Mouse (Mus musculus): ENCODE data around the gene Cacna1d. TPM values are rescaled to one million over a fixed set of nuclear protein-coding genes. Genes with fewer than 3 reads are reported as not detected.

Cacna1d gene
- 9.5 TPM in 2 replicates for polyA plus RNA-seq (2015; fragmentation: Nextera tagmentation; extraction: Ambion mirVana)

DNA sequence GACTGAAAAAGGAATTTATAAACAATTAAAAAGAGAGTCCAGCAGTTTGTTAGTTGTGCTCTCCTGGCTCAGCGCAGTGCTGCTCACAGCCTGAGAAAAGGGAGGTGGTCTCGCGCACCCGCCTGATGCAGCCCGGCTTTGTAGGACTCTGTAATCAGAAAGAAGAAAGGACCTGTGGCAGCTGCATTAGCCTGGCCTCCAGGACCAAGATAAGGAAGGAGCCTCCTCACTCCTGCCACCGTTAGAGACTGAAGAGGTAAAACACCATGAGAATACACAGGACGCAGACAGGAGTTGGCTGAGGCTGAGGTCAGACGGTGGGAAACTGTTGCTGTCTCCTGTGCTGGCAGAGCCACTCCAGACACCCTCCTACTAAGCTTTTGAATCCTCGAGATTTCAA, at the start of gene Cacna1d:
Cacna1d (minus strand) TSS at position 114 of the 400 bp plus-strand sequence.
- Histone ChIP-seq H3K4me1 (ENCODE audit: control insufficient read depth, insufficient read depth, low read depth, low read length) (no peaks in the 10 kb centered on the region), H3K9ac (ENCODE audit: low read depth, low read length) (no peak within 1 kb of the TSS), H3K27me3 (replicated peaks; ENCODE audit: control insufficient read depth, insufficient read depth, low read length) (no peaks in the 10 kb centered on the region), H3K4me2 (ENCODE audit: low read length) (no peak within 1 kb of the TSS), H3K4me3 (ENCODE audit: low read length) (no peak within 1 kb of the TSS), H3K27ac (ENCODE audit: low read depth, low read length) (no peak within 1 kb of the TSS), H3K9me3 (ENCODE audit: control insufficient read depth, low read length) (no peaks in the 10 kb centered on the region), H3K36me3 (ENCODE audit: control insufficient read depth, insufficient read depth, low read length) (peaks cover 14% of the 10 kb centered on the region)
- ATAC-seq, result no peak
- 91% methylated on average over 9 of the region's 9 CpGs for WGBS

DNA sequence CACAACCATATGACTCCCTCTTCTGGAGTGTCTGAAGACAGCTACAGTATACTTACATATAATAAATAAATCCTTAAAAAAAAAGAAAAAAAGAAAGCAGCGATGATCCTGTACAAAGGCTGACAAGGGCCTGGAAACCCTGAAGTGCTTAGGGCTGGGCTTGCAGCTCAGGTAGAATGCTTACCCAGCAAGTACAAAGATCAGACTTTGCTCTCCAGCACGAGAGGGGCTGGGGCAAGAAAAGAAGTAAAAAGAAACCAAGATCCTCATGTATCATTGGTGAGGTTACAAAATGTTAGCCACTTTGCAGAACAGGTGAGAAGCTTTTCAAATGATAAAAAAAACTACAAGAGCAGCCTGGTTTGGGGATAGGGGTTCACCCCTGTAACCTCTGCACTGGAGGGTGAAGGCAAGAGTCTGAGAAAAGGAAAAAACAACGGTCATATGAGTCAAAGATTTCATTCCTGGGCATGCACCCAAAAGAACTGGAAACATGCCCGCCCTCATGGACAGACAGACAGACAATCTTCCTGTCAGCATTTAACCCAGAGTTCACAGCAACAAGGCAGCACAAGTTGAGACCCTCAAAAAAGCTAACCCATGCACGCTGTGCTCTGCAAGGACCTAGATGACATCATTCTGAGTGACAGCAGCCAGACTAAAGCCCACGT, 42.7 kb upstream of the Cacna1d start:
- Histone ChIP-seq H3K36me3 (ENCODE audit: control insufficient read depth, insufficient read depth, low read length) (peaks cover 2% of the 10 kb centered on the region; the same call in 1 of the 2 replicates), H3K4me2 (ENCODE audit: low read length) (no peak overlapping the region), H3K4me3 (ENCODE audit: low read length) (no peak overlapping the region), H3K4me1 (ENCODE audit: control insufficient read depth, insufficient read depth, low read depth, low read length) (no peaks in the 10 kb centered on the region), H3K9ac (ENCODE audit: low read depth, low read length) (no peak overlapping the region), H3K9me3 (ENCODE audit: control insufficient read depth, low read length) (no peaks in the 10 kb centered on the region), H3K27ac (ENCODE audit: low read depth, low read length) (no peak overlapping the region), H3K27me3 (replicated peaks; ENCODE audit: control insufficient read depth, insufficient read depth, low read length) (no peaks in the 10 kb centered on the region)
- 80% methylated on average over 6 of the region's 6 CpGs for WGBS
- no peak for ATAC-seq

DNA sequence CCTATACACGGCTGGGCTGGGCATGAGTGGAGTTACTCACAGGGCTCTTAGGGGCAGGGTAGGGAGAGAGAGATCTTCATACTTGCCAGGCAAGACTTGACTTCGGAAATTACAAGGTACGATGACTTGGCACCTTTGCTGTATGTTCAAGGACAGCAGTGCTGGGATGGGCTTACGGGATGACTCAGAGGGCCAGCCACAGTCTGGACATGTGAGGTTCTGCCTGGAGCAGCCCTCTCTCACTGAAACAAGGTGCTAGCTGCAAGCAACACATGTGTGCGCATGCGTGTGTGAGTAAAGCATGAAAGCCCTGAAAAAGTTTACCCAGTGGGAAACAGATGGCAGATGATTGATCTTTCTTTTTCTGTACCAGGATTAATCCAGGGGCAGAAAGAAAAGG, 40.6 kb upstream of the Cacna1d start:
- no peak overlapping the region for H3K4me2 ChIP-seq (ENCODE audit: low read length)

DNA sequence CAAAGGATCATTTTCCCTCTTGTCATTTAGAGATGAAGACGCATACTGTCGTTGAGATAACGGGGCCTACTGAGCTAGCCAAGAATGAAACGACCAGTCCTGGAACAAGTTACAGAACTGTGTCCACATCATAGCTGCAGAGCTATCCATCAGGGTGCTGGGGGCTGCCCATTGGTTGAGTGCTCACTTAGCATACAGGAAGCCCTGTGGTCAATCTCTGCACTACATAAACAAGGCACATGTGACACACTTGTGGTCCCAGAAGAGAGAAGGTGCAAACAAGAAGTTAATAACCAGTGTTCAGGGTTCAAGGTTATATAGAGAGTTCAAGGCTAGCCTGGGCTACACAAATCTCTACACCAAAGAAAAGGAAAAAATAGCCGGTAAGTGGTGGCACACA, 40.2 kb upstream of the Cacna1d start:
- 70% methylated on average over 5 of the region's 5 CpGs for WGBS
- Histone ChIP-seq H3K4me2 (ENCODE audit: low read length) (no peak overlapping the region), H3K9ac (ENCODE audit: low read depth, low read length) (no peak overlapping the region), H3K27ac (ENCODE audit: low read depth, low read length) (no peak overlapping the region), H3K4me1 (ENCODE audit: control insufficient read depth, insufficient read depth, low read depth, low read length) (no peaks in the 10 kb centered on the region), H3K9me3 (ENCODE audit: control insufficient read depth, low read length) (no peaks in the 10 kb centered on the region), H3K27me3 (replicated peaks; ENCODE audit: control insufficient read depth, insufficient read depth, low read length) (no peaks in the 10 kb centered on the region), H3K36me3 (ENCODE audit: control insufficient read depth, insufficient read depth, low read length) (peaks cover 7% of the 10 kb centered on the region), H3K4me3 (ENCODE audit: low read length) (no peak overlapping the region)
- ATAC-seq, result no peak

More for the DNA sequence above, 40.6 kb upstream of the Cacna1d start:
- Histone ChIP-seq H3K36me3 (ENCODE audit: control insufficient read depth, insufficient read depth, low read length) (peaks cover 7% of the 10 kb centered on the region), H3K4me1 (ENCODE audit: control insufficient read depth, insufficient read depth, low read depth, low read length) (no peaks in the 10 kb centered on the region), H3K27ac (ENCODE audit: low read depth, low read length) (no peak overlapping the region), H3K27me3 (replicated peaks; ENCODE audit: control insufficient read depth, insufficient read depth, low read length) (no peaks in the 10 kb centered on the region), H3K4me3 (ENCODE audit: low read length) (no peak overlapping the region), H3K9me3 (ENCODE audit: control insufficient read depth, low read length) (no peaks in the 10 kb centered on the region), H3K9ac (ENCODE audit: low read depth, low read length) (no peak overlapping the region)
- no peak for ATAC-seq
- 95% methylated on average over 6 of the region's 6 CpGs for WGBS

DNA sequence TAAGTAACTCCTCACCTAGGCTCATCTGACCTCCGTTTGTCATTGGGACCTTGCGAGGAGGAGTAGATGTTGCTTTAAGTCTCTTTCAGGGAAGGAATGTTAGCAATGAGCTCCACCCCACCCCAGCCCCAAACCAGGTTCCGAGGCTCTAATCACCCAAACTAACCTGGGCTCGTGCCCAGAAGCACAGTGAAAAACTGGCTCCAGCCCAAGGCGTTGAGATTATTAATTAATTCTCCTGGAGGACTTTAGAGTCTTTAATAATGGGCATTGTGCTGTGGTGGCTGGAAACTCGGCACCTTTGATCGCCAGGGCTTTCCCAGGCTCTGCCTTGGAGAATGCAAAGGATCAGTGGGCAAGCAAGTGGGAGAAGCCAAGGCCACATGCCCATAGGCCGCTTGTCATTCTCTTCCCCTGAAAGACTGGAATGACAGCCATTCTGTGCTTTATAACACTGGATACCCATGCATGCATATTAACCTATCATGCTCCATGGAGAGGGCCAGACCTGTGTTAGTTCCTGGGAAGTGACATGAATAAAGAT, 39.5 kb upstream of the Cacna1d start:
- no peak for ATAC-seq
- Histone ChIP-seq H3K4me2 (ENCODE audit: low read length) (no peak overlapping the region), H3K4me1 (ENCODE audit: control insufficient read depth, insufficient read depth, low read depth, low read length) (no peaks in the 10 kb centered on the region), H3K36me3 (ENCODE audit: control insufficient read depth, insufficient read depth, low read length) (peaks cover 9% of the 10 kb centered on the region), H3K9ac (ENCODE audit: low read depth, low read length) (no peak overlapping the region), H3K9me3 (ENCODE audit: control insufficient read depth, low read length) (no peaks in the 10 kb centered on the region), H3K27me3 (replicated peaks; ENCODE audit: control insufficient read depth, insufficient read depth, low read length) (no peaks in the 10 kb centered on the region), H3K27ac (ENCODE audit: low read depth, low read length) (no peak overlapping the region), H3K4me3 (ENCODE audit: low read length) (no peak overlapping the region)
- 55% methylated on average over 8 of the region's 8 CpGs for WGBS

DNA sequence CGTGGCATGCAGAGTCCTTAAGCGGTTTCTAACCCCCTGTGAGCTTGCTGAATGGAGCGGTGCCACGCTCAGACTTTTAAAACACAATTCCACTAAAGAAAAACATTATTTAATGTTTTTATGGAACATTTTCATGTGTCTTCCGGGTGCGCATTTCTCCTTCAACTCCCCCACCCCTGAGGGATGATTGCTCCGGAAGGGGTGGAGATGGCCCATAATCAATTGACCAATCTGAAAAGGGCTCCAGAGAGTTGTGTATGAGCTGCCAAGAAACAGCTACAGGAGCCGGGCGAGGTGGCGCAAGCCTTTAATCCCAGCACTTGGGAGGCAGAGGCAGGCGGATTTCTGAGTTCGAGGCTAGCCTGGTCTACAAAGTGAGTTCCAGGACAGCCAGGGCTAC, 38.2 kb upstream of the Cacna1d start:
- H3K27ac ChIP-seq (ENCODE audit: low read depth, low read length), result no peak overlapping the region
- no peaks in the 10 kb centered on the region for H3K9me3 ChIP-seq (ENCODE audit: control insufficient read depth, low read length)
- H3K4me2 ChIP-seq (ENCODE audit: low read length), result no peak overlapping the region
- WGBS, result 91% methylated on average over 12 of the region's 12 CpGs
- H3K36me3 ChIP-seq (ENCODE audit: control insufficient read depth, insufficient read depth, low read length), result peaks cover 15% of the 10 kb centered on the region
- no peak for ATAC-seq
- no peaks in the 10 kb centered on the region for H3K27me3 ChIP-seq (replicated peaks; ENCODE audit: control insufficient read depth, insufficient read depth, low read length)
- H3K4me3 ChIP-seq (ENCODE audit: low read length), result no peak overlapping the region
- no peaks in the 10 kb centered on the region for H3K4me1 ChIP-seq (ENCODE audit: control insufficient read depth, insufficient read depth, low read depth, low read length)
- no peak overlapping the region for H3K9ac ChIP-seq (ENCODE audit: low read depth, low read length)

DNA sequence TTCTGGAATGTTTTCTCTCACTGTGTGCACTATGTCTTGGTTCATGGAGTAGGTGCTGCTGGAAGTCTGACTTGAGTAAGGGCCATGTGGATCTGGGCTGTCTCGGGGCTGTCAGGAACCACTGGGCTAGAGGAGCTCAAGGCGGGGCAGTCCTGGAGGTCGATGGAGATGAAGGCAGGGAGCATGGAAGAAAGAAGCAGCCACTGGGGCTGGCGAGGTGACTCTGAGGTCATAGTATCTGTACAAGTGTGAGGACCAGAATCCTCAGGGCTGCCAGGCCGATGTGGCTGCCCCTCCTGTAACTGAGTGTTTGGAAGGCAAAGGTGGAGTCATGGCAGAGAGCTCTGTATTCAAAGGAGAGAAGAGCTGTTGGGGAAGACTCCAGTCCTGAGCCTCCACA, 37.7 kb upstream of the Cacna1d start:
- Histone ChIP-seq H3K27me3 (replicated peaks; ENCODE audit: control insufficient read depth, insufficient read depth, low read length) (no peaks in the 10 kb centered on the region), H3K9ac (ENCODE audit: low read depth, low read length) (no peak overlapping the region), H3K36me3 (ENCODE audit: control insufficient read depth, insufficient read depth, low read length) (peaks cover 15% of the 10 kb centered on the region), H3K27ac (ENCODE audit: low read depth, low read length) (no peak overlapping the region; the same call in 1 of the 2 replicates), H3K4me1 (ENCODE audit: control insufficient read depth, insufficient read depth, low read depth, low read length) (no peaks in the 10 kb centered on the region), H3K4me3 (ENCODE audit: low read length) (no peak overlapping the region), H3K9me3 (ENCODE audit: control insufficient read depth, low read length) (no peaks in the 10 kb centered on the region), H3K4me2 (ENCODE audit: low read length) (no peak overlapping the region)
- 84% methylated on average over 5 of the region's 5 CpGs for WGBS
- no peak for ATAC-seq

DNA sequence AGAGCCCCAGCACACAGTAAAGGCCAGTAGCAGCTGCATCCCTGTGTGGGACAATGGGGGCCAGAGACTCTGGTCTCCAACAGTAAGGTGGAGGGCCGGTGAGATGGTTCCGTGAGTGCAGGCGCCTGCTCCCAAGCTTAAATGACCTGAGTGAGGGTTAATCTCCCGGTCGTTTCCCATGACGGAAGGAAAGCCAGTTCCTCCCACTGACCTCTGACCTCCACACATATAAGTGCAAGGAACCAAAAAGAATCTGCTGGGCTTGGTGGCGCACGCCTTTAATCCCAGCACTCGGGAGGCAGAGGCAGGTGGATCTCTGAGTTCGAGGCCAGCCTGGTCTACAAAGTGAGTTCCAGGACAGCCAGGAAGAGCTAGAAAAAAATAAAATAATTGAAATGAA, 37.1 kb upstream of the Cacna1d start:
- H3K4me1 ChIP-seq (ENCODE audit: control insufficient read depth, insufficient read depth, low read depth, low read length), result no peaks in the 10 kb centered on the region
- H3K9me3 ChIP-seq (ENCODE audit: control insufficient read depth, low read length), result no peaks in the 10 kb centered on the region
- no peak overlapping the region for H3K4me2 ChIP-seq (ENCODE audit: low read length)
- no peak for ATAC-seq
- no peak overlapping the region for H3K4me3 ChIP-seq (ENCODE audit: low read length)
- no peak overlapping the region for H3K27ac ChIP-seq (ENCODE audit: low read depth, low read length)
- H3K27me3 ChIP-seq (replicated peaks; ENCODE audit: control insufficient read depth, insufficient read depth, low read length), result no peaks in the 10 kb centered on the region
- H3K36me3 ChIP-seq (ENCODE audit: control insufficient read depth, insufficient read depth, low read length), result peaks cover 15% of the 10 kb centered on the region
- 89% methylated on average over 10 of the region's 10 CpGs for WGBS
- no peak overlapping the region for H3K9ac ChIP-seq (ENCODE audit: low read depth, low read length)

DNA sequence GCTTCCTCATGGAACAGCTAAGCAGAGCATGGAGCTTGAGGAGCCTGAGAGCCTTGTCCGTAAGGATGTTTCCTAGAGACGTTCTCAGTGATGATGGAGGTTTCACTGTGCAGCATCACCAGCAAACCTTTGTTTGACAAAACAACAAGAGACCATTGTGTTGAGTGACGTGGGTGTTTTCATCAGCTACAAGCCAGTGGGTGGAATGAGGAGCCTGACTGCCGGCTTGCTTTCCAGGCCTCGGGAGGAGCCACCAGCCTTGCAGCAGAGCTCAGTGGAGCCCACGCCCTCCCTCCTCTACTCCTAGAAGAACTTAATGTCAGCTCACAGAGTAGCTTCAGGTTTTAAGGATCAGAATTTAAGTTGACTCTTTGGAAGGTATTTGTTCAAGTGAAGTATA, 32.1 kb upstream of the Cacna1d start:
- H3K4me2 ChIP-seq (ENCODE audit: low read length), result no peak overlapping the region
- ATAC-seq, result no peak
- no peaks in the 10 kb centered on the region for H3K27me3 ChIP-seq (replicated peaks; ENCODE audit: control insufficient read depth, insufficient read depth, low read length)
- H3K4me3 ChIP-seq (ENCODE audit: low read length), result no peak overlapping the region
- 72% methylated on average over 6 of the region's 6 CpGs for WGBS
- H3K4me1 ChIP-seq (ENCODE audit: control insufficient read depth, insufficient read depth, low read depth, low read length), result no peaks in the 10 kb centered on the region
- H3K36me3 ChIP-seq (ENCODE audit: control insufficient read depth, insufficient read depth, low read length), result peaks cover 35% of the 10 kb centered on the region
- no peaks in the 10 kb centered on the region for H3K9me3 ChIP-seq (ENCODE audit: control insufficient read depth, low read length)
- no peak overlapping the region for H3K9ac ChIP-seq (ENCODE audit: low read depth, low read length)
- no peak overlapping the region for H3K27ac ChIP-seq (ENCODE audit: low read depth, low read length)
